Mouse (Mus musculus) v-Abl transformed pro-B cells (cell line): ENCODE data around the gene Abraxas2.

ENCODE experiments used
- in situ Hi-C, 2 experiments: fragments of 400-800 bp; cut with MboI; formaldehyde crosslinking; loops; one replicate each; pipeline ENCODE4 v1.15.1; 2025; ENCODE audit not compliant: unreplicated experiment in 2 of 2

Abraxas2 gene

GRCm38 (mm10) chr7:132852173-132852844, 6.7 kb upstream of the Abraxas2 start, which contains the start of gene Eef1akmt2:
Gene Eef1akmt2 (minus strand): TSS chr7:132852673.
- in situ Hi-C loops: loop anchor here in 1 of 2 experiments (25.0 kb wide), 1 partner anchor 1290 kb away; the partner anchor contains the start of gene Bub3

- in situ Hi-C loops: loop anchor here in 1 of 2 experiments (25.0 kb wide), 1 partner anchor 1291 kb away; the partner anchor contains the start of gene Bub3
These were observed 5.7 kb upstream of the Abraxas2 start for GRCm38 (mm10) chr7:132853361-132853760.

GRCm38 (mm10) chr7:132853946-132854345, 5.1 kb upstream of the Abraxas2 start:
- in situ Hi-C loops: loop anchor here in 1 of 2 experiments (25.0 kb wide), 1 partner anchor 1292 kb away; the partner anchor contains the start of gene Bub3

- in situ Hi-C loops: loop anchor here in 1 of 2 experiments (25.0 kb wide), 1 partner anchor 1294 kb away; the partner anchor contains the start of gene Bub3
These were observed 2.9 kb upstream of the Abraxas2 start for GRCm38 (mm10) chr7:132856083-132856482.

GRCm38 (mm10) chr7:132858043-132858608, 899 bp upstream of the Abraxas2 start:
- in situ Hi-C loops: loop anchor here in 1 of 2 experiments (25.0 kb wide), 1 partner anchor 1296 kb away; the partner anchor contains the start of gene Bub3

GRCm38 (mm10) chr7:132866316-132866715, 7.3 kb downstream of the Abraxas2 start:
- in situ Hi-C loops: loop anchor here in 1 of 2 experiments (25.0 kb wide), 1 partner anchor 1304 kb away; the partner anchor contains the start of gene Bub3

- in situ Hi-C loops: loop anchor here in 1 of 2 experiments (25.0 kb wide), 1 partner anchor 1311 kb away; the partner anchor contains the start of gene Bub3
These were observed 14.0 kb downstream of the Abraxas2 start for GRCm38 (mm10) chr7:132873043-132873442.

- in situ Hi-C loops: loop anchor here in 1 of 2 experiments (25.0 kb wide), 1 partner anchor 1313 kb away; the partner anchor contains the start of gene Bub3
These were observed 16.5 kb downstream of the Abraxas2 start for GRCm38 (mm10) chr7:132875391-132876086.

- in situ Hi-C loops: loop anchor here (10.0 to 25.0 kb wide), 3 partner anchors 65 to 1318 kb away; partner anchors contain the start of genes Bub3 (in 1 of the 2) and Fam53b (in 1 of the 2)
These were observed 21.3 kb downstream of the Abraxas2 start for GRCm38 (mm10) chr7:132880276-132880675.

GRCm38 (mm10) chr7:132882343-132882742, 23.3 kb downstream of the Abraxas2 start:
- in situ Hi-C loops: loop anchor here (10.0 to 25.0 kb wide), 3 partner anchors 68 to 1320 kb away; partner anchors contain the start of genes Bub3 (in 1 of the 2) and Fam53b (in 1 of the 2)

GRCm38 (mm10) chr7:132884031-132884430, 25.0 kb downstream of the Abraxas2 start:
- in situ Hi-C loops: loop anchor here (10.0 to 25.0 kb wide), 3 partner anchors 69 to 1322 kb away; partner anchors contain the start of genes Bub3 (in 1 of the 2) and Fam53b (in 1 of the 2)

GRCm38 (mm10) chr7:132887019-132887804, 28.2 kb downstream of the Abraxas2 start:
- in situ Hi-C loops: loop anchor here (5.0 to 25.0 kb wide), 5 partner anchors 72 to 1325 kb away; partner anchors contain the start of genes Bub3 (in 1 of the 2) and Fam53b (in 1 of the 2)

- in situ Hi-C loops: loop anchor here (5.0 to 25.0 kb wide), 5 partner anchors 73 to 1326 kb away; partner anchors contain the start of genes Bub3 (in 1 of the 2) and Fam53b (in 1 of the 2)
These were observed 29.0 kb downstream of the Abraxas2 start for GRCm38 (mm10) chr7:132888052-132888451.

- in situ Hi-C loops: loop anchor here (5.0 to 25.0 kb wide), 5 partner anchors 74 to 1326 kb away; partner anchors contain the start of genes Bub3 (in 1 of the 2) and Fam53b (in 1 of the 2)
These were observed 29.7 kb downstream of the Abraxas2 start for GRCm38 (mm10) chr7:132888518-132889249.

- in situ Hi-C loops: loop anchor here (5.0 to 25.0 kb wide), 7 partner anchors 75 to 1327 kb away; partner anchors contain the start of genes Bub3 (in 1 of the 2) and Fam53b (in 1 of the 2)
These were observed 30.7 kb downstream of the Abraxas2 start for GRCm38 (mm10) chr7:132889691-132890090.

- in situ Hi-C loops: loop anchor here (10.0 to 25.0 kb wide), 3 partner anchors 325 to 1328 kb away; partner anchors contain the start of gene Bub3 (in 1 of the 2)
These were observed 31.2 kb downstream of the Abraxas2 start for GRCm38 (mm10) chr7:132890201-132890600.

GRCm38 (mm10) chr7:132891561-132892310, 32.7 kb downstream of the Abraxas2 start:
- in situ Hi-C loops: loop anchor here (10.0 to 25.0 kb wide), 3 partner anchors 327 to 1329 kb away; partner anchors contain the start of gene Bub3 (in 1 of the 2)
